Mouse (Mus musculus): ENCODE results near the gene Gm7137.
"Not testable (repeated sequence)": the region's sequence is repeated elsewhere in the genome, so short reads cannot be mapped to it uniquely, and the experiment has no call there.

Gm7137 gene

DNA sequence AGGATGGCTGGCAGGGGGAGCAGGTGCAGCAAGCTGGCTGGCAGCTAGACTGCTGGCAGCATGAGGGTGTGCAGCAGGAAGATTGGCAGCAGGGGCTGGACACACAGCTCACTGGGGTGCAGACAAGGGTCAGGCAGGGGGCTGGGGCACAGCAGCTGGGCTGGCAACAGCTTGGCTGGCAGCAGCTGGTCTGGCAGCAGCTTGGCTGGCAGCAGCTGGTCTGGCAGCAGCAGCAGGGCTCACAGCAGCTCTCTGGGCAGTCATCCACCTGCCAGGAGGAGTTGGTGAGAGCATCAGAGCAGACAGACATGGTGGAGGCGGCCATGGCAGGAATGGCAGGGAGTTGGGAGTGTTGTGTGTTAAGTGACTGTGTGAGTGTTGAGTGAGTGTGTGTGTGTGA, at the start of gene Gm7137:
Gene Gm7137, minus strand, starts transcription at position 325 of the 400 bp plus-strand sequence.
- not testable (repeated sequence) for DNase-seq (ENCODE audit: low read depth, low spot score)

- DNase-seq (ENCODE audit: low read depth, low spot score) = no peak
Measured at GRCm38 (mm10) chr10:77835647-77836046, 47.6 kb upstream of the Gm7137 start, which contains the start of gene Krtap10-10. Gene Krtap10-10, plus strand, starts transcription at chr10:77835947.

DNA sequence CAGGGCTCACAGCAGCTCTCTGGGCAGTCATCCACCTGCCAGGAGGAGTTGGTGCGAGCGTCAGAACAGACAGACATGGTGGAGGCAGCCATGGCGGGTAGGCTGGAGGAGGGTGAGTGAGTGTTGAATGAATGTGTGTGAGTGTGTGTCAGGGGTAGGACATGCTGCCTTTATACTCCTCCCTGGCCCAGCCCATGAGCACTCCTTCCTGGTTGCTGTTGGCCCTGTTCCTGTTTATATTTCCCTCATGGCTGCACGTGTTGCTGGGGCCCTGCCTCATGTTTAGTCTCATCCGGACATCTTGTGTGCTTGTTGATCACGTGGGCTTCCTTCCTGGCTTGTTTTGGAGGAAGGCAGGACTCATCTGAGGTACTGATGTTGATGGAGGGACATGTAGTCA, 39.0 kb upstream of the Gm7137 start, which contains the start of gene Krtap10-4:
Gene Krtap10-4, minus strand, starts transcription at position 145 of the 400 bp plus-strand sequence.
- DNase-seq (ENCODE audit: low read depth, low spot score) = no peak

GRCm38 (mm10) chr10:77819203-77819602, 31.2 kb upstream of the Gm7137 start:
- no peak for DNase-seq (ENCODE audit: low read depth, low spot score)

DNA sequence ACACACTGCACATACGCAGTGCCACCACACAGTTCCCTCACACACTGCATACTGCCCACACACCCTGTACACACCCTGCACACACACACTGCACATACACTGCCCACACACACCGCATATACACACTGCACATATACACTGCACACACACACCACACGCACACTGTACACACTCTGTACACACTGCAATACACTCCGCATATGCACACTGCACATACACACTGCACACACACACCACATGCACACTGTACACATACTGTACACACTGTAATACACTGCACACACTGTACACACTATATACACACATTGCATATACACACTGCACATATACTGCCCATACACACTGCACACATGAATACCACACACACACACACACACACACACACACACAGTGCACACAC, 30.5 kb upstream of the Gm7137 start:
- DNase-seq (ENCODE audit: low read depth, low spot score) = no peak

DNA sequence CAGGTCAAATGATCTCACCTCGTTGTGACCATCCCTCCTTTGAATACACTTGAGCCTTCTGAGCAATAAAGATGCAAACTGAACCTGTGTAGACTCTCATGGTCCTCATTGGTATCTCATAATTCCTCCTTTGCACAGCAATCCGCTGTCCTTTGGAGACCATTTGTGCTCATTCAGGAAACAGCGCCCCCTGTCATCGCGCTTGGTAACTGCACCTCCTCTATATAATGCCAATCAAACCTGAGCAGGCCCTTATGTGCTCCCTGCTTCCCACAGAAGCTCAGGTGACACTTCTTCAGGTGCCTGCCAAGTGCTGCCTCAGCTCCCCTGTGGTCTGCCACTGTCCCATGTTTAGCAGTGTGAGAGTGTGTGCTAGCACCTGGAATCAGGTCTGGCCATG, 27.5 kb upstream of the Gm7137 start:
- DNase-seq (ENCODE audit: low read depth, low spot score) = peak; percentile 28

GRCm38 (mm10) chr10:77814382-77814781, 26.4 kb upstream of the Gm7137 start, which contains the start of gene Gm2696:
Gene Gm2696, plus strand, starts transcription at chr10:77814682.
- no peak for DNase-seq (ENCODE audit: low read depth, low spot score)

GRCm38 (mm10) chr10:77811743-77812142, 23.7 kb upstream of the Gm7137 start, which contains the start of gene Gm9507:
Gene Gm9507, minus strand, starts transcription at chr10:77811843.
- DNase-seq (ENCODE audit: low read depth, low spot score) = no peak

- DNase-seq (ENCODE audit: low read depth, low spot score) = no peak
Measured at GRCm38 (mm10) chr10:77804095-77804494, 16.1 kb upstream of the Gm7137 start.

DNA sequence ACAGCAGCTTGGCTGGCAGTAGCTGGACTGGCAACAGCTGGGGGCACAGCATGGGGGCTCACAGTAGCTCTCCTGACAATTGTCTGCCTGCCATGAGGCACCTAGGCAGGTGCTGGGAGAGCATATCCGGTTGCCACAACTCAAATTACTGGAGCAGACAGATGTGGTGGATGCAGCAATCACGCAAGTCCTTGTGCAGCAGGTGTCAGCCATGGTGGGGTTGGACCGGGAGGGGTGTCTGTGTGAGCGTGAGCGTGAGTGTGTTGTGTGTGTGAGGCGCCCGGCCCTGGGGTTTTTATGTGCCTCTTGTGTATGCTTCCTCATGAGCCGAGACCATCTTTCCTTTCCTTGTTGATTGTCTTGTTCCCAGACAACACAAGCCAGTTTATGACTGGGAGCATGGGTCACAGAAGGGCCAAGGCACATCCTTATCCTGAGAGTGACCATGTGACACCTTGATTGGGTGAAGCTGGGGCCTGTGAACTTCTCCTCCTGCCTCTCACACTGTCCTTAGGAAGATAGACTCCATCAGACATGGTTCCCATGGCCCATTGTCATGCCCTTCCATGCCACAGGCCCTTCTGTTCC, 11.0 kb upstream of the Gm7137 start, which contains the start of gene Gm19668:
Gene Gm19668, minus strand, starts transcription at position 213 of the 588 bp plus-strand sequence.
- DNase-seq (ENCODE audit: low read depth, low spot score) = no peak

DNA sequence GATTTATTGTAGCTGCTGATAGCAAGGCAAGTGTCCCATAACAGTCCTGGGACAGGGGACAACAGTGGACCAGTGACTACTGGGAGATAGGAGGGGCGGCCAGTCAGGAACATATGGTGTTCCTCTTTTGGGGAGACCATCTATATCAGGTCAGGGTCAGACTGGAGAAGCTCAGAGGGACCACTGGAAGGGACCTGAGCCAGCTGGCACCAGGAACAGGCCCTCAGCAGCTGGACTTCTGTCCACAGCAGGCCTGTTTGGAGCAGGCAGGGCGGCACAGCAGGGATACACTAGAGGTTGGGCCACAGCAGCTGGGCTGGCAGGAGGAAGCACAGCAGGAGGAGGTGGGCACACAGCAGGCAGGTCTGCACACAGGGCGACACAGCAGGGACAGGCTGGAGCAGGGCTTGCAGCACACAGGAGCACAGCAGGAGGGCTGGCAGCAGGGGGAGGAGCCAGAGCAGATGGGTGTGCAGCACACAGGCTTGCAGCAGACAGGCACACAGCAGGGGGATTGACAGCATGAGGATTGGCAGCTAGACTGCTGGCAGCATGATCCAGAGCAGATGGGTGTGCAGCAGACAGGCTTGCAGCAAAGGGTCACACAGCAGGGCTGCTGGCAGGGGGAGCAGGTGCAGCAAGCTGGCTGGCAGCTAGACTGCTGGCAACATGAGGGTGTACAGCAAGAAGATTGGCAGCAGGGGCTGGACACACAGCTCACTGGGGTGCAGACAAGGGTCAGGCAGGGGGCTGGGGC, 10.3 kb upstream of the Gm7137 start:
- not testable (repeated sequence) for DNase-seq (ENCODE audit: low read depth, low spot score)

DNA sequence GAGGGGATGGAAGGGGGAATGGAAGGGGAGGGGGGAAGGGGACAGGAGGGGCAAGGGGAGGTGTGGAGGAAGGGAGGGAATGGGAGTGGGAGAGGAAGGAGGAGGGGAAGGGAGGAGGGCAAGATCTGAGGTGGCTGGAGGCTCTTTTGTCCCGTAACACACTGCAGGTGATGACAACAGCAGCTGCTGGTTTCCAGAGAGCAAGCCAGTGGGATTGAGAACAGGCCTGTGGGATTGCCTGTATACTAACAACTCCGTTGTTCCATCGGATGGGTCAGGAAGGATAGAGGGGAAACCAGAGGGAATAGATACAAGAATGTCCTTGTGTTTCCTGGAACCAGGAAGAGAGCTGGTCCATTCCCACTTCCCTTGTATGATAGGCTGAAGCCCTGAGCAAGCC, 9.7 kb upstream of the Gm7137 start:
- DNase-seq (ENCODE audit: low read depth, low spot score) = no peak

DNA sequence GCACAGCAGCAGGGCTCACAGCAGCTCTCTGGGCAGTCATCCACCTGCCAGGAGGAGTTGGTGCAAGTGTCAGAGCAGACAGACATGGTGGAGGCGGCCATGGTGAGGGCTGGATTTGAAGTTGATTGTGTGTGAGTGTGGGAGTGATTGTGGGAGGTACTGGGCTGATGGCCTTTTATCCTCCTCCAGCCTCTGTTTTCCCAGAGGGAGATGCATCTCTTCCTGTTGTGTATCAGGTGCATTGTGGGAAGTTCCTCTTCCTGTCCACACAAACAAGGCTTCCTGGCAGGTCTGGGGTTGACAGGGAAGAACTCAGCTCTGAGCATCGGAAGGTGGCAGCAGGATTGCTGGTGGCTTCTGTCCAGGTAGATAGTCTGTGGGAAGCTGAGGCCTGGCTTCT, 7.0 kb upstream of the Gm7137 start, which contains the start of gene Gm9639:
Gene Gm9639, minus strand, starts transcription at position 101 of the 400 bp plus-strand sequence.
- DNase-seq (ENCODE audit: low read depth, low spot score) = no peak

- no peak for DNase-seq (ENCODE audit: low read depth, low spot score)
Measured at GRCm38 (mm10) chr10:77788621-77789020, 621 bp upstream of the Gm7137 start.

DNA sequence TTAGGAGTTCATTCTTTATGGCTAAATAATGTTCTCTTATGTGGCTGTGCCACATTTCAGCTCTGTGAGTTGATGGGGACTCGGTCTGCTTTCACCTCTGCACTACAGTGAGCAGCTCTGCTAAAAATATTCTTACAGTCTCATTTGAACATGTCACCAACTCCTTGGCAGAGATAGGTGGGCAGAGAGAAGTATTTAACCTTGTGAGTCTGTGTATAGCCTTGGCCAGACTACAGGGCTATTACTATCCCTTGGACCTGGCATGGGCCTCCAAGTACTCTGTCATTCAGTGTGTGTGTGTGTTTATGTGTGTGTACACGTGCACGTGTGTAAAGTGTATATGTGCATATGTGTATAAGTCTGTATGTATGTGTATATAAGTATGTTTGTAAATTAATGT, 4.6 kb downstream of the Gm7137 start:
- not testable (repeated sequence) for DNase-seq (ENCODE audit: low read depth, low spot score)

- DNase-seq (ENCODE audit: low read depth, low spot score) = not testable (repeated sequence)
Measured at GRCm38 (mm10) chr10:77782442-77782841, 5.6 kb downstream of the Gm7137 start, which contains the start of gene Gm3250. Gene Gm3250, minus strand, starts transcription at chr10:77782542.

- not testable (repeated sequence) for DNase-seq (ENCODE audit: low read depth, low spot score)
Measured at GRCm38 (mm10) chr10:77776844-77777243, 11.2 kb downstream of the Gm7137 start, which contains the start of gene Gm7138. Gene Gm7138, minus strand, starts transcription at chr10:77776944.

- DNase-seq (ENCODE audit: low read depth, low spot score) = not testable (repeated sequence)
Measured at GRCm38 (mm10) chr10:77772142-77772541, 15.9 kb downstream of the Gm7137 start.

GRCm38 (mm10) chr10:77771225-77771624, 16.8 kb downstream of the Gm7137 start, which contains the start of gene Gm3238:
Gene Gm3238, minus strand, starts transcription at chr10:77771325.
- DNase-seq (ENCODE audit: low read depth, low spot score) = not testable (repeated sequence)

- no peak for DNase-seq (ENCODE audit: low read depth, low spot score)
Measured at GRCm38 (mm10) chr10:77769727-77770126, 18.3 kb downstream of the Gm7137 start.

GRCm38 (mm10) chr10:77759582-77759981, 28.4 kb downstream of the Gm7137 start, which contains the start of gene Gm3233:
Gene Gm3233, minus strand, starts transcription at chr10:77759682.
- not testable (repeated sequence) for DNase-seq (ENCODE audit: low read depth, low spot score)

GRCm38 (mm10) chr10:77753448-77753847, 34.6 kb downstream of the Gm7137 start:
- peak; percentile 28 for DNase-seq (ENCODE audit: low read depth, low spot score)
